Mouse (Mus musculus) MEL (cell line): Measurements from ENCODE around the gene Gm9903. TPM values are rescaled to one million over a fixed set of nuclear protein-coding genes. Genes with fewer than 3 reads are reported as not detected.

Source experiments
- DNase-seq: peaks from one replicate; pipeline ENCODE4 v3.0.0; 2011; ENCODE audit warnings: low read depth, low spot score
- H3K27ac ChIP-seq: 2 replicates; pipeline ENCODE4 v1.5.1; 2012; ENCODE audit warnings: low read depth, mild to moderate bottlenecking, control low read depth, low read length, moderate library complexity; ENCODE audit not compliant: control insufficient read depth
- H3K27me3 ChIP-seq, 2 experiments: fragments of 150-350 bp in 1 of 2; sonication (generic) in 1 of 2; 2 replicates each; pipeline ENCODE4 v1.6.1; 2012; ENCODE audit warnings: low read length in 2 of 2, mild to moderate bottlenecking in 2 of 2, improper control_type of control experiment in 1 of 2, moderate library complexity in 1 of 2; ENCODE audit not compliant: insufficient read depth in 2 of 2, control insufficient read depth in 1 of 2
- H3K36me3 ChIP-seq, 2 experiments: 2 replicates each; pipeline ENCODE4 v1.6.1; 2012 to 2014; ENCODE audit warnings: low read length in 2 of 2, improper control_type of control experiment in 1 of 2, inconsistent platforms in 1 of 2, mild to moderate bottlenecking in 1 of 2; ENCODE audit not compliant: insufficient read depth in 2 of 2, control insufficient read depth in 1 of 2
- H3K4me1 ChIP-seq, 2 experiments: fragments of 150-350 bp in 1 of 2; sonication (generic) in 1 of 2; 2 replicates each; pipeline ENCODE4 v1.6.1; 2012; ENCODE audit warnings: low read length in 2 of 2, improper control_type of control experiment in 1 of 2, mild to moderate bottlenecking in 1 of 2; ENCODE audit not compliant: insufficient read depth in 2 of 2, control insufficient read depth in 1 of 2
- H3K4me3 ChIP-seq, 2 experiments: fragments of 150-350 bp in 1 of 2; sonication (generic) in 1 of 2; 2 replicates each; pipeline ENCODE4 v1.5.1; 2012; ENCODE audit warnings: low read depth in 2 of 2, low read length in 2 of 2, mild to moderate bottlenecking in 2 of 2, moderate library complexity in 2 of 2, control low read depth in 1 of 2, improper control_type of control experiment in 1 of 2; ENCODE audit not compliant: control insufficient read depth in 1 of 2, insufficient read depth in 1 of 2
- H3K79me2 ChIP-seq: 2 replicates; pipeline ENCODE4 v1.6.1; 2012; ENCODE audit warnings: mild to moderate bottlenecking, low read length, moderate library complexity; ENCODE audit not compliant: control insufficient read depth, poor library complexity, insufficient read depth
- H3K9ac ChIP-seq: 2 replicates; pipeline ENCODE4 v1.6.1; 2012; ENCODE audit warnings: low read depth, mild to moderate bottlenecking, control low read depth, low read length, moderate library complexity; ENCODE audit not compliant: control insufficient read depth, poor library complexity, severe bottlenecking
- H3K9me3 ChIP-seq: fragments of 150-350 bp; sonication (generic); replicated peaks from 2 replicates; pipeline ENCODE4 v1.6.1; 2012; ENCODE audit warnings: mild to moderate bottlenecking, low read length, improper control_type of control experiment, moderate library complexity; ENCODE audit not compliant: insufficient read depth
- CHD1 ChIP-seq: IDR thresholded peaks from 2 replicates; pipeline ENCODE4 v1.6.1; 2012; ENCODE audit warnings: low read depth, mild to moderate bottlenecking, inconsistent platforms, low read length, improper control_type of control experiment
- CHD2 ChIP-seq: IDR thresholded peaks from 2 replicates; pipeline ENCODE4 v1.6.1; 2011; ENCODE audit warnings: low read length, improper control_type of control experiment
- CTCF ChIP-seq, 3 experiments: IDR thresholded peaks in 2 of 3; conservative IDR thresholded peaks in 1 of 3; 2 replicates each; pipeline ENCODE4 v1.5.1; 2011 to 2012; ENCODE audit warnings: low read length in 3 of 3, low read depth in 2 of 3, mild to moderate bottlenecking in 2 of 3, improper control_type of control experiment in 1 of 3, inconsistent platforms in 1 of 3, mixed read lengths in 1 of 3, moderate library complexity in 1 of 3; ENCODE audit not compliant: control insufficient read depth in 1 of 3, insufficient read depth in 1 of 3, poor library complexity in 1 of 3, severe bottlenecking in 1 of 3
- E2F4 ChIP-seq: IDR thresholded peaks from 2 replicates; pipeline ENCODE4 v1.6.1; 2011; ENCODE audit warnings: low read depth, low read length, improper control_type of control experiment, borderline replicate concordance
- ELF1 ChIP-seq: IDR thresholded peaks from 2 replicates; pipeline ENCODE4 v1.6.1; 2014; ENCODE audit warnings: low read depth, mild to moderate bottlenecking, inconsistent platforms, low read length, improper control_type of control experiment, moderate library complexity
- GATA1 ChIP-seq: IDR thresholded peaks from 2 replicates; pipeline ENCODE4 v1.6.1; 2011; ENCODE audit warnings: low read depth, low read length, improper control_type of control experiment
- HCFC1 ChIP-seq: IDR thresholded peaks from 2 replicates; pipeline ENCODE4 v1.6.1; 2012; ENCODE audit warnings: low read depth, mild to moderate bottlenecking, inconsistent platforms, low read length, improper control_type of control experiment, moderate library complexity
- KAT2A ChIP-seq: conservative IDR thresholded peaks from 2 replicates; pipeline ENCODE4 v1.6.1; 2012; ENCODE audit warnings: low read depth, low read length, improper control_type of control experiment, inconsistent platforms
- MAX ChIP-seq: IDR thresholded peaks from 2 replicates; pipeline ENCODE4 v1.6.1; 2011; ENCODE audit warnings: low read length, improper control_type of control experiment
- MAZ ChIP-seq: IDR thresholded peaks from 2 replicates; pipeline ENCODE4 v1.6.1; 2012; ENCODE audit warnings: low read depth, mild to moderate bottlenecking, inconsistent platforms, low read length, improper control_type of control experiment
- MEF2A ChIP-seq: IDR thresholded peaks from 2 replicates; pipeline ENCODE4 v1.6.1; 2014; ENCODE audit warnings: low read depth, mild to moderate bottlenecking, inconsistent platforms, low read length, improper control_type of control experiment; ENCODE audit not compliant: poor library complexity, insufficient replicate concordance, severe bottlenecking; ENCODE audit errors: extremely low read depth
- MYB ChIP-seq: IDR thresholded peaks from 2 replicates; pipeline ENCODE4 v1.6.1; 2011; ENCODE audit warnings: mild to moderate bottlenecking, low read depth, low read length, improper control_type of control experiment
- MYC ChIP-seq: IDR thresholded peaks from 2 replicates; pipeline ENCODE4 v1.6.1; 2011; ENCODE audit warnings: low read depth, mild to moderate bottlenecking, low read length, improper control_type of control experiment, moderate library complexity
- NELFE ChIP-seq: IDR thresholded peaks from 2 replicates; pipeline ENCODE4 v1.6.1; 2011; ENCODE audit warnings: low read depth, low read length, improper control_type of control experiment
- POLR2A ChIP-seq, 2 experiments: IDR thresholded peaks; 2 replicates each; pipeline ENCODE4 v1.6.1; 2011 to 2012; ENCODE audit warnings: low read length in 2 of 2, mild to moderate bottlenecking in 2 of 2, control low read depth in 1 of 2, improper control_type of control experiment in 1 of 2, low read depth in 1 of 2, moderate library complexity in 1 of 2; ENCODE audit not compliant: control insufficient read depth in 1 of 2, insufficient read depth in 1 of 2, poor library complexity in 1 of 2
- RAD21 ChIP-seq: IDR thresholded peaks from 2 replicates; pipeline ENCODE4 v1.6.1; 2011; ENCODE audit warnings: mild to moderate bottlenecking, low read depth, low read length, improper control_type of control experiment
- SMC3 ChIP-seq: IDR thresholded peaks from 2 replicates; pipeline ENCODE4 v1.6.1; 2011; ENCODE audit warnings: low read depth, low read length, improper control_type of control experiment
- TBP ChIP-seq: IDR thresholded peaks from 2 replicates; pipeline ENCODE4 v1.8.0; 2011; ENCODE audit warnings: low read depth, low read length, improper control_type of control experiment
- TCF12 ChIP-seq: IDR thresholded peaks from 2 replicates; pipeline ENCODE4 v1.6.1; 2014; ENCODE audit warnings: low read depth, mild to moderate bottlenecking, inconsistent platforms, low read length, improper control_type of control experiment, moderate library complexity
- USF1 ChIP-seq: IDR thresholded peaks from 2 replicates; pipeline ENCODE4 v1.6.1; 2014; ENCODE audit warnings: low read depth, mild to moderate bottlenecking, inconsistent platforms, low read length, improper control_type of control experiment, moderate library complexity
- ZC3H11A ChIP-seq: IDR thresholded peaks from 2 replicates; pipeline ENCODE4 v1.6.1; 2012; ENCODE audit warnings: low read depth, mild to moderate bottlenecking, inconsistent platforms, low read length, improper control_type of control experiment
- ZNF384 ChIP-seq: IDR thresholded peaks from 2 replicates; pipeline ENCODE4 v1.6.1; 2012; ENCODE audit warnings: low read depth, mild to moderate bottlenecking, inconsistent platforms, low read length, improper control_type of control experiment
- polyA plus RNA-seq, 2 experiments: library from polyadenylated mRNA; stranded (reverse) in 1 of 2; unstranded in 1 of 2; fragments of >175 nt in 1 of 2; fragments of >200 nt in 1 of 2; gene quantifications; 2 replicates each; pipeline versions ENCODE4 v1.2.1 to v1.2.4; 2012; ENCODE audit warnings: low replicate concordance in 2 of 2, low read depth in 1 of 2; ENCODE audit not compliant: insufficient read length in 2 of 2, insufficient read depth in 1 of 2, missing spikeins in 1 of 2
- total RNA-seq: library from RNA; depleted of rRNA; stranded (reverse); fragments of 300-350 nt; gene quantifications from 2 replicates; pipeline ENCODE4 v1.2.3, GENCODE M21; 2012

Gm9903 gene
- total and polyA plus RNA-seq, 3 experiments = 0.19 to 0.36 TPM; not detected in 1

DNA sequence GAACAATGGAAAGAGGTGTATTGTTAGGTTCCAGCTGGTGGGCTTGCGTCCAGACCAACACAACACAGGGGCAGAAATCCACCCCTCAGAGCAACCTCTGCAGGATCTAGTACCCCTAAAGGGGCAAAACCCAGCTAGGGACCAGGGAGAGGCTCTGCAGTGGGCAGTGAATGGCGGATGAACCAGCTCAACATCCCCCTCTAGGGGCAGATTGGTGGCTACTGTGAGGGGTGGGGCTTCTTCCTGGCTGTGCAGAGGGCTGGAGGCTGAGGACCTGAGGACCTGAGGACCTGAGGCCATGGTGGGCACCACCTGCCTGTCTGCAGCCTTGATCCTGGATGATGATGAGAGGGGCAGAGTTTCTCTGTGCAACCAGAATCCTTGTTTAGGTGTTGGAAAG is 36.1 kb upstream of the Gm9903 start:
- H3K9ac ChIP-seq = no peak overlapping the region
- no peaks in the 10 kb centered on the region for H3K4me1 ChIP-seq
- peak; percentile 67 for DNase-seq
- TF ChIP-seq ELF1 = 0 out of 2 replicates have a peak, but pooled peaks have one; percentile 27
- no peak for TF ChIP-seq CHD1
- TF ChIP-seq RAD21 = peak; percentile 42
- peak; percentile 34; the same call in 1 of the 2 replicates for TF ChIP-seq ZC3H11A
- peak; percentile 46 for TF ChIP-seq SMC3
- TF ChIP-seq MYC = no peak
- TF ChIP-seq MAZ = peak; percentile 77; the same call in 1 of the 2 replicates
- peak; percentile 60 to 73 (median 70) for TF ChIP-seq CTCF (IDR thresholded peaks at IDR 0.05 in 2 of 3, conservative IDR thresholded peaks at IDR 0.05 in 1 of 3; ENCODE audit: control insufficient read depth in 1 of 3, insufficient read depth in 1 of 3, low read depth in 2 of 3, low read length in 3 of 3, poor library complexity in 1 of 3, severe bottlenecking in 1 of 3)
- H3K36me3 ChIP-seq = no peaks in the 10 kb centered on the region
- no peak overlapping the region for H3K4me3 ChIP-seq
- H3K9me3 ChIP-seq = no peaks in the 10 kb centered on the region
- no peaks in the 10 kb centered on the region for H3K79me2 ChIP-seq
- no peaks in the 10 kb centered on the region for H3K27me3 ChIP-seq
- no peak overlapping the region for H3K27ac ChIP-seq

DNA sequence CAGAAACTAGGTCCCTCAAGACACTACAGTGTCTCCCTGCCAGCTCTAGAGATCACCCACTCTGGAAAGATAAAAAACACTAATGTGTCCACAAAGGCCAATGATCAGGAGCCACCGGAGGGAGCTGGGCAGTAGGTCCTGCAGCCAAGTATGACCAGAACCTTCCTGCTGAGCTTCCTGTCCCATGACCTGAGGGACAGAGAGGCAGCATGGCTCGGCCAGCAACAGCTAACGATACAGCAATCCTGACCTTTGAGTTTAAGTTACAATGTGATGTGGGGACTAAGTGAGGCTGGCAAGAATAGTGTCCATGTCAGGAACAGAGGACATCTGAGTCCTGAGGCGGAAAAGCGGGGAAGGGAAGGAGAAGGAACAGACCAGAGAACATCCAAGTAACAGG is 24.4 kb upstream of the Gm9903 start:
- DNase-seq = no peak
- peaks cover 0 to 2% of the 10 kb centered on the region in 2 experiments; a peak in 3 of 4 replicates for H3K36me3 ChIP-seq
- no peak overlapping the region for H3K4me3 ChIP-seq
- no peaks in the 10 kb centered on the region for H3K79me2 ChIP-seq
- H3K9ac ChIP-seq = no peak overlapping the region
- H3K27me3 ChIP-seq = no peaks in the 10 kb centered on the region
- TF ChIP-seq MEF2A = no peak
- no peak for TF ChIP-seq TBP
- no peak for TF ChIP-seq GATA1
- no peak for TF ChIP-seq MAX
- no peak for TF ChIP-seq TCF12
- TF ChIP-seq NELFE = no peak
- TF ChIP-seq POLR2A (IDR thresholded peaks at IDR 0.05; ENCODE audit: control insufficient read depth in 1 of 2, insufficient read depth in 1 of 2, low read depth in 1 of 2, low read length in 2 of 2, poor library complexity in 1 of 2) = no peak
- no peaks in the 10 kb centered on the region for H3K9me3 ChIP-seq
- H3K27ac ChIP-seq = no peak overlapping the region
- H3K4me1 ChIP-seq = no peaks in the 10 kb centered on the region

- TF ChIP-seq E2F4 = no peak
- no peak for TF ChIP-seq MAX
- TF ChIP-seq MYB = no peak
- no peak for TF ChIP-seq CHD2
- no peak for TF ChIP-seq GATA1
- TF ChIP-seq TCF12 = no peak
- no peak for TF ChIP-seq POLR2A (IDR thresholded peaks at IDR 0.05; ENCODE audit: control insufficient read depth in 1 of 2, insufficient read depth in 1 of 2, low read depth in 1 of 2, low read length in 2 of 2, poor library complexity in 1 of 2)
- TF ChIP-seq CTCF (IDR thresholded peaks at IDR 0.05 in 2 of 3, conservative IDR thresholded peaks at IDR 0.05 in 1 of 3; ENCODE audit: control insufficient read depth in 1 of 3, insufficient read depth in 1 of 3, low read depth in 2 of 3, low read length in 3 of 3, poor library complexity in 1 of 3, severe bottlenecking in 1 of 3) = no peak
- TF ChIP-seq SMC3 = no peak
- TF ChIP-seq MYC = no peak
- TF ChIP-seq ZNF384 = no peak
- no peak for TF ChIP-seq HCFC1
- no peak for TF ChIP-seq USF1
- no peak for TF ChIP-seq KAT2A
Measured at GRCm38 (mm10) chr5:33606631-33607030, 23.1 kb upstream of the Gm9903 start.

More at GRCm38 (mm10) chr5:33606631-33607030, 23.1 kb upstream of the Gm9903 start:
- Histone ChIP-seq H3K36me3 (peaks cover 0 to 2% of the 10 kb centered on the region in 2 experiments; a peak in 2 of 4 replicates), H3K9ac (no peak overlapping the region), H3K27ac (no peak overlapping the region), H3K4me3 (no peak overlapping the region), H3K79me2 (no peaks in the 10 kb centered on the region), H3K9me3 (no peaks in the 10 kb centered on the region), H3K4me1 (no peaks in the 10 kb centered on the region), H3K27me3 (no peaks in the 10 kb centered on the region)
- DNase-seq = no peak
